Mouse (Mus musculus) forebrain, embryonic 14.5 days (tissue): Measurements from ENCODE around the gene Dmrtb1. TPM values are rescaled to one million over a fixed set of nuclear protein-coding genes. Genes with fewer than 3 reads are reported as not detected.

Experiments used
- ATAC-seq: fragments of 200-750 bp; cut with Nextera tagmentation; 2 replicates; pipeline ENCODE4 v1.8.0; 2017; ENCODE audit warnings: mild to moderate bottlenecking, moderate library complexity
- DNase-seq: peaks from one replicate; pipeline ENCODE4 v3.0.0-alpha.2; 2015; ENCODE audit warnings: low spot score
- H3K27ac ChIP-seq: fragments of 300-500 bp; sonication (generic); 2 replicates; pipeline ENCODE4 v1.5.1; 2014; ENCODE audit warnings: low read depth, mild to moderate bottlenecking, control low read depth, low read length, moderate library complexity
- H3K27me3 ChIP-seq: fragments of 300-500 bp; sonication (generic); replicated peaks from 2 replicates; pipeline ENCODE4 v1.6.1; 2014; ENCODE audit warnings: low read length, control low read depth, mixed read lengths; ENCODE audit not compliant: control insufficient read depth, insufficient read depth
- H3K36me3 ChIP-seq: fragments of 300-500 bp; sonication (generic); 2 replicates; pipeline ENCODE4 v1.6.1; 2014; ENCODE audit warnings: low read length, control low read depth; ENCODE audit not compliant: control insufficient read depth, insufficient read depth
- H3K4me1 ChIP-seq: fragments of 300-500 bp; sonication (generic); 2 replicates; pipeline ENCODE4 v1.6.1; 2014; ENCODE audit warnings: antibody characterized with exemption, low read length, control low read depth; ENCODE audit not compliant: control insufficient read depth, insufficient read depth
- H3K4me2 ChIP-seq: fragments of 300-500 bp; sonication (generic); 2 replicates; pipeline ENCODE4 v1.6.1; 2014; ENCODE audit warnings: mild to moderate bottlenecking, control low read depth, low read length
- H3K4me3 ChIP-seq: fragments of 300-500 bp; sonication (generic); 2 replicates; pipeline ENCODE4 v1.5.1; 2014; ENCODE audit warnings: low read depth, low read length, control low read depth
- H3K9ac ChIP-seq: fragments of 300-500 bp; sonication (generic); 2 replicates; pipeline ENCODE4 v1.6.1; 2014; ENCODE audit warnings: mild to moderate bottlenecking, low read length, control low read depth, moderate library complexity
- H3K9me3 ChIP-seq: fragments of 300-500 bp; sonication (generic); replicated peaks from 2 replicates; pipeline ENCODE4 v1.6.1; 2016; ENCODE audit warnings: low read length, control low read depth, mixed read lengths; ENCODE audit not compliant: control insufficient read depth
- WGBS: fragments of 180-500 bp; shearing (Covaris S2); extraction: QIAGEN DNeasy Blood & Tissue Kit; methylation state at CpG from one replicate; pipeline ENCODE4 v1.1.7; 2014; 5-methylcytosine and 5-hydroxymethylcytosine counted together
- polyA plus RNA-seq: library from polyadenylated mRNA; unstranded; fragments of >200 nt; fragmentation: Nextera tagmentation; extraction: Ambion mirVana; gene quantifications from 2 replicates; pipeline ENCODE4 v1.2.1, GENCODE M21; 2014

Gene Dmrtb1
- polyA plus RNA-seq, 1 experiment from 2014 or later: 30.6 TPM

- peaks cover 8% of the 10 kb centered on the region; the same call in 1 of the 2 replicates for H3K4me1 ChIP-seq
- no peaks in the 10 kb centered on the region for H3K36me3 ChIP-seq
- H3K27ac ChIP-seq: no peak overlapping the region
- no peaks in the 10 kb centered on the region for H3K9me3 ChIP-seq
- 74% methylated on average over 5 of the region's 5 CpGs for WGBS
- H3K27me3 ChIP-seq: no peaks in the 10 kb centered on the region
- ATAC-seq (no peak), DNase-seq (no peak)
- no peak overlapping the region for H3K4me3 ChIP-seq
- H3K9ac ChIP-seq: no peak overlapping the region
- no peak overlapping the region for H3K4me2 ChIP-seq
Observed at GRCm38 (mm10) chr4:107670731-107671130, 13.3 kb downstream of the Dmrtb1 start.

- DNase-seq: no peak
- no peaks in the 10 kb centered on the region for H3K27me3 ChIP-seq
- no peak overlapping the region for H3K9ac ChIP-seq
- H3K27ac ChIP-seq: no peak overlapping the region
- WGBS: 95% methylated on average over 2 of the region's 2 CpGs
- H3K4me2 ChIP-seq: no peak overlapping the region
- ATAC-seq: no peak
- no peaks in the 10 kb centered on the region for H3K9me3 ChIP-seq
- H3K36me3 ChIP-seq: no peaks in the 10 kb centered on the region
- H3K4me1 ChIP-seq: peaks cover 3% of the 10 kb centered on the region; the same call in 1 of the 2 replicates
- no peak overlapping the region for H3K4me3 ChIP-seq
Observed at GRCm38 (mm10) chr4:107668514-107668913, 15.5 kb downstream of the Dmrtb1 start.

- no peaks in the 10 kb centered on the region for H3K36me3 ChIP-seq
- no peaks in the 10 kb centered on the region for H3K9me3 ChIP-seq
- 71% methylated on average over 11 of the region's 11 CpGs for WGBS
- no peak for DNase-seq
- H3K4me1 ChIP-seq: no peaks in the 10 kb centered on the region
- no peak overlapping the region for H3K4me2 ChIP-seq
- ATAC-seq: no peak
- no peak overlapping the region for H3K9ac ChIP-seq
- no peaks in the 10 kb centered on the region for H3K27me3 ChIP-seq
- H3K27ac ChIP-seq: no peak overlapping the region
- H3K4me3 ChIP-seq: no peak overlapping the region
Observed at GRCm38 (mm10) chr4:107660649-107661048, 23.4 kb downstream of the Dmrtb1 start.

GRCm38 (mm10) chr4:107653280-107653643, 30.8 kb downstream of the Dmrtb1 start:
- no peak for DNase-seq
- no peak for ATAC-seq

GRCm38 (mm10) chr4:107652598-107653279, 31.3 kb downstream of the Dmrtb1 start:
- Histone ChIP-seq H3K9ac (no peak overlapping the region), H3K4me2 (no peak overlapping the region)
- WGBS: 14% methylated on average over 7 of the region's 7 CpGs

More at GRCm38 (mm10) chr4:107653280-107653643, 30.8 kb downstream of the Dmrtb1 start:
- Histone ChIP-seq H3K36me3 (no peaks in the 10 kb centered on the region), H3K9ac (no peak overlapping the region), H3K4me2 (no peak overlapping the region), H3K27ac (no peak overlapping the region), H3K9me3 (no peaks in the 10 kb centered on the region), H3K4me3 (no peak overlapping the region), H3K27me3 (no peaks in the 10 kb centered on the region), H3K4me1 (0 out of 2 replicates have a peak, but pooled peaks cover 4% of the 10 kb centered on the region)
- 77% methylated on average over 5 of the region's 5 CpGs for WGBS

GRCm38 (mm10) chr4:107651021-107651496, 33.0 kb downstream of the Dmrtb1 start:
- 33% methylated on average over 12 of the region's 12 CpGs for WGBS
- H3K27ac ChIP-seq: no peak overlapping the region
- no peak overlapping the region for H3K4me3 ChIP-seq
- no peaks in the 10 kb centered on the region for H3K36me3 ChIP-seq
- 0 out of 2 replicates have a peak, but pooled peaks cover 4% of the 10 kb centered on the region for H3K4me1 ChIP-seq
- no peak overlapping the region for H3K9ac ChIP-seq
- DNase-seq: peak; percentile 39
- no peak overlapping the region for H3K4me2 ChIP-seq
- no peaks in the 10 kb centered on the region for H3K9me3 ChIP-seq
- no peak for ATAC-seq
- no peaks in the 10 kb centered on the region for H3K27me3 ChIP-seq

More at GRCm38 (mm10) chr4:107652598-107653279, 31.3 kb downstream of the Dmrtb1 start:
- DNase-seq (peak; percentile 90), ATAC-seq (peak; percentile 93)
- Histone ChIP-seq H3K4me3 (no peak overlapping the region), H3K4me1 (0 out of 2 replicates have a peak, but pooled peaks cover 4% of the 10 kb centered on the region), H3K9me3 (no peaks in the 10 kb centered on the region), H3K36me3 (no peaks in the 10 kb centered on the region), H3K27me3 (no peaks in the 10 kb centered on the region), H3K27ac (no peak overlapping the region)

GRCm38 (mm10) chr4:107648959-107649485, 35.0 kb downstream of the Dmrtb1 start:
- WGBS: 68% methylated on average over 5 of the region's 5 CpGs
- Histone ChIP-seq H3K4me3 (no peak overlapping the region), H3K9ac (no peak overlapping the region), H3K36me3 (no peaks in the 10 kb centered on the region), H3K27me3 (no peaks in the 10 kb centered on the region), H3K4me2 (no peak overlapping the region), H3K9me3 (no peaks in the 10 kb centered on the region), H3K4me1 (0 out of 2 replicates have a peak, but pooled peaks cover 4% of the 10 kb centered on the region), H3K27ac (no peak overlapping the region)
- DNase-seq: no peak
- ATAC-seq: no peak

- no peak for ATAC-seq
- Histone ChIP-seq H3K27me3 (no peaks in the 10 kb centered on the region), H3K9me3 (no peaks in the 10 kb centered on the region), H3K4me3 (no peak overlapping the region), H3K9ac (no peak overlapping the region), H3K4me1 (no peaks in the 10 kb centered on the region), H3K4me2 (no peak overlapping the region), H3K27ac (no peak overlapping the region), H3K36me3 (no peaks in the 10 kb centered on the region)
- WGBS: 56% methylated on average over 4 of the region's 4 CpGs
- DNase-seq: no peak
Observed at GRCm38 (mm10) chr4:107641624-107642023, 42.4 kb downstream of the Dmrtb1 start.

- Histone ChIP-seq H3K4me3 (no peak overlapping the region), H3K27me3 (no peaks in the 10 kb centered on the region), H3K9me3 (no peaks in the 10 kb centered on the region), H3K4me2 (no peak overlapping the region), H3K27ac (no peak overlapping the region), H3K36me3 (no peaks in the 10 kb centered on the region), H3K9ac (no peak overlapping the region), H3K4me1 (no peaks in the 10 kb centered on the region)
- DNase-seq (no peak), ATAC-seq (no peak)
- WGBS: 81% methylated on average over 10 of the region's 10 CpGs
Observed at GRCm38 (mm10) chr4:107638303-107638702, 45.7 kb downstream of the Dmrtb1 start.
